In the genomic region with DNA sequence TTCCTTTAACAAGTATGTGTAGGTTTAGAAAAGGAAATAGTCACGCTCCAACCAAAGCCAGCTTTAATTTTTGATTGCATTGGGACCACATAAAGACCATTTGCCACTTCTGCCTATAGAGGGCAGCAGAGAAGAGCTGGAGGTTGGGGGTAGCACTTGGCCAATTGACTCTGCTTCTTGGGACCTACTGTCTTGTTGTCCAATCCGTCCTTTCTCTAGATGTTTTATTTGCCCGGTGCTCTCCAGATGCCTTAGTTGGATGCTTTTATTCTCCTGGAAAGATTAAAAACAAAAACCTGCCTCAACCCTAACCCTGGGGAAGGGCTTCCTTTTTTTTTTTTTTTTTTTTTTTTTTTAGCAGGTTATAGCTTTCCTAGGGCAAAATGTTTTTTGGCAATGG, we compare ENCODE assay signal across 8 mouse cellular contexts. TPM values are rescaled to one million over a fixed set of nuclear protein-coding genes. Genes with fewer than 3 reads are reported as not detected.
DNase-seq lines count a peak whose midpoint lies in the region; ATAC-seq lines count a peak whose summit lies in the region.

No protein-coding gene starts in this region.

- no peak overlapping the region for H3K4me2 ChIP-seq in embryonic facial prominence, embryonic 11.5 days (ENCODE audit: low read depth, low read length)

- peak; percentile 22 for DNase-seq in embryonic facial prominence, embryonic 11.5 days (ENCODE audit: low spot score)
- no peak for DNase-seq in embryonic facial prominence, embryonic 10.5 days (ENCODE audit: low spot score)
- DNase-seq in urinary bladder, postnatal 14 days (ENCODE audit: low spot score): peak; percentile 11
- DNase-seq in urinary bladder, postnatal 25 days (ENCODE audit: low spot score): no peak
- peak; percentile 86 for DNase-seq in splenic B cell, adult 2 months (ENCODE audit: low read depth, low spot score)
- no peak for DNase-seq in urinary bladder, adult 2 months (ENCODE audit: low spot score)

- WGBS in embryonic facial prominence, embryonic 11.5 days: 66% methylated on average over 3 of the region's 3 CpGs
- WGBS in embryonic facial prominence, embryonic 10.5 days: 71% methylated on average over 3 of the region's 3 CpGs

- no peaks in the 10 kb centered on the region for H3K27me3 ChIP-seq in embryonic facial prominence, embryonic 11.5 days (ENCODE audit: control insufficient read depth, insufficient read depth, low read length)
- no peaks in the 10 kb centered on the region for H3K27me3 ChIP-seq in embryonic facial prominence, embryonic 10.5 days (replicated peaks; ENCODE audit: low read depth, poor library complexity, severe bottlenecking)
- H3K27me3 ChIP-seq in splenic B cell, adult 2 months (ENCODE audit: control insufficient read depth, insufficient read depth, low read length, poor library complexity, severe bottlenecking): no peaks in the 10 kb centered on the region

- no peak for ATAC-seq in embryonic facial prominence, embryonic 11.5 days (replicated peaks; ENCODE audit: insufficient number of reproducible peaks, low FRiP score, low TSS enrichment, low read depth)
- peak; percentile 49 to 51; a peak in 1 of 4 replicates for ATAC-seq in hematopoietic stem cell, adult 5-6 weeks (replicated peaks in 1 of 2; ENCODE audit: insufficient read depth in 1 of 2, low FRiP score in 2 of 2, low TSS enrichment in 1 of 2, low read depth in 1 of 2, poor library complexity in 2 of 2, severe bottlenecking in 2 of 2)
- no peak for ATAC-seq in inflammation-experienced regulatory T-cells, adult 6 months

- no peaks in the 10 kb centered on the region for H3K36me3 ChIP-seq in embryonic facial prominence, embryonic 11.5 days (replicated peaks; ENCODE audit: control insufficient read depth, insufficient read depth, low read depth, low read length)
- H3K36me3 ChIP-seq in embryonic facial prominence, embryonic 10.5 days (replicated peaks): no peaks in the 10 kb centered on the region
- no peaks in the 10 kb centered on the region for H3K36me3 ChIP-seq in splenic B cell, adult 2 months (ENCODE audit: control insufficient read depth, insufficient read depth, low read length, poor library complexity, severe bottlenecking)

- no peak overlapping the region for H3K9ac ChIP-seq in embryonic facial prominence, embryonic 11.5 days (replicated peaks; ENCODE audit: low read length)

- H3K4me3 ChIP-seq in embryonic facial prominence, embryonic 11.5 days (ENCODE audit: low read depth, low read length): no peak overlapping the region
- no peak overlapping the region for H3K4me3 ChIP-seq in embryonic facial prominence, embryonic 10.5 days

- H3K27ac ChIP-seq in embryonic facial prominence, embryonic 11.5 days (replicated peaks; ENCODE audit: low read depth, low read length): no peak overlapping the region
- no peak overlapping the region for H3K27ac ChIP-seq in embryonic facial prominence, embryonic 10.5 days (replicated peaks)

- no peaks in the 10 kb centered on the region for H3K4me1 ChIP-seq in embryonic facial prominence, embryonic 11.5 days (ENCODE audit: control insufficient read depth, insufficient read depth, low read length)
- no peaks in the 10 kb centered on the region for H3K4me1 ChIP-seq in embryonic facial prominence, embryonic 10.5 days

- no peaks in the 10 kb centered on the region for H3K9me3 ChIP-seq in embryonic facial prominence, embryonic 11.5 days (replicated peaks; ENCODE audit: control insufficient read depth, low read length)
- H3K9me3 ChIP-seq in embryonic facial prominence, embryonic 10.5 days: peaks cover 5% of the 10 kb centered on the region; the same call in 1 of the 2 replicates

RNA-seq across cellular contexts. Expression of gene Zfp318, which starts 11.7 kb away (rescaled TPM):
- polyA plus RNA-seq in embryonic facial prominence, embryonic 11.5 days (2014; fragmentation: Nextera tagmentation; extraction: Ambion mirVana): 12.1 and 15.3 TPM in 2 replicates
- 10.5 and 12.6 TPM in 2 replicates for polyA plus RNA-seq in embryonic facial prominence, embryonic 10.5 days (2016; fragmentation: Nextera tagmentation; extraction: Ambion mirVana)
- total RNA-seq in hematopoietic stem cell, adult 5-6 weeks (2017): 25.3 and 64.6 TPM in 2 replicates
- 1 to 10 TPM; 2.5 to 5.7 (median 3.9) TPM for polyA plus RNA-seq in inflammation-experienced regulatory T-cells, adult 6 months (2017; shearing (Covaris generic))
- 10.1 and 11.7 TPM in 2 replicates for polyA plus RNA-seq in urinary bladder, adult 2 months (2012; rRNA removed)

RNA-seq across cellular contexts. Expression of gene Abcc10, which starts 43.6 kb away (rescaled TPM):
- polyA plus RNA-seq in embryonic facial prominence, embryonic 11.5 days (2014; fragmentation: Nextera tagmentation; extraction: Ambion mirVana): 3.2 and 3.6 TPM in 2 replicates
- polyA plus RNA-seq in embryonic facial prominence, embryonic 10.5 days (2016; fragmentation: Nextera tagmentation; extraction: Ambion mirVana): 6.3 and 6.6 TPM in 2 replicates
- 1.3 and 2.2 TPM in 2 replicates for total RNA-seq in hematopoietic stem cell, adult 5-6 weeks (2017)
- polyA plus RNA-seq in inflammation-experienced regulatory T-cells, adult 6 months (2017; shearing (Covaris generic)): 1 to 10 TPM; 1.8 to 3.9 (median 2.8) TPM
- polyA plus RNA-seq in urinary bladder, adult 2 months (2012; rRNA removed): 16.3 and 19.3 TPM in 2 replicates

RNA-seq across cellular contexts. Expression of gene Crip3, which starts 56.9 kb away (rescaled TPM):
- 0.43 and 1.0 TPM in 2 replicates for polyA plus RNA-seq in embryonic facial prominence, embryonic 11.5 days (2014; fragmentation: Nextera tagmentation; extraction: Ambion mirVana)
- 0.77 TPM in 1 of 2 replicates, not detected in the other for polyA plus RNA-seq in embryonic facial prominence, embryonic 10.5 days (2016; fragmentation: Nextera tagmentation; extraction: Ambion mirVana)
- not detected in 2 replicates for total RNA-seq in hematopoietic stem cell, adult 5-6 weeks (2017)
- polyA plus RNA-seq in inflammation-experienced regulatory T-cells, adult 6 months (2017; shearing (Covaris generic)): not detected
- polyA plus RNA-seq in urinary bladder, adult 2 months (2012; rRNA removed): 0.76 and 1.6 TPM in 2 replicates

Comparison
In these comparisons a context has a peak if more than half of its experiments do, and no peak if none do; other contexts are left out.
1. DNase-seq: peak in embryonic facial prominence, embryonic 11.5 days (single experiment), urinary bladder, postnatal 14 days (single experiment) and splenic B cell, adult 2 months (single experiment); none in embryonic facial prominence, embryonic 10.5 days (single experiment), urinary bladder, postnatal 25 days (single experiment) and urinary bladder, adult 2 months (single experiment).
2. ATAC-seq: peak in hematopoietic stem cell, adult 5-6 weeks (2 of 2); none in embryonic facial prominence, embryonic 11.5 days (single experiment) and inflammation-experienced regulatory T-cells, adult 6 months (single experiment).